Mouse (Mus musculus) myocyte (in vitro differentiated cells): ENCODE measurements at regions not wholly inside any gene's neighbourhood (a gene's known extent, or its start where the extent isn't known, plus 50 kb on each side); places are given as distances from the start of the nearest gene placed in this dataset.

ENCODE experiments used
- CEBPB ChIP-seq: IDR thresholded peaks from 2 replicates; pipeline ENCODE4 v1.6.1; 2011; ENCODE audit warnings: mild to moderate bottlenecking, moderate library complexity; ENCODE audit not compliant: poor library complexity, insufficient read depth, severe bottlenecking
- E2F4 ChIP-seq: IDR thresholded peaks from one replicate; pipeline ENCODE4 v1.6.1; 2011; ENCODE audit warnings: mild to moderate bottlenecking, control low read depth, moderate library complexity; ENCODE audit not compliant: insufficient read depth
- MAX ChIP-seq: IDR thresholded peaks from one replicate; pipeline ENCODE4 v1.6.1; 2011; ENCODE audit warnings: low read depth, mild to moderate bottlenecking, control low read depth
- MYOD1 ChIP-seq, 3 experiments: IDR thresholded peaks; one replicate each; pipeline ENCODE4 v1.6.1; 2011; ENCODE audit warnings: control low read depth in 2 of 3, low read depth in 2 of 3, mild to moderate bottlenecking in 2 of 3, moderate library complexity in 1 of 3; ENCODE audit not compliant: insufficient read length in 2 of 3, control insufficient read depth in 1 of 3
- MYOG ChIP-seq, 3 experiments: IDR thresholded peaks; one replicate each; pipeline ENCODE4 v1.6.1; 2011; ENCODE audit warnings: control low read depth in 2 of 3, low read depth in 2 of 3, mild to moderate bottlenecking in 2 of 3; ENCODE audit not compliant: insufficient read length in 2 of 3, control insufficient read depth in 1 of 3, insufficient read depth in 1 of 3
- POLR2A ChIP-seq: IDR thresholded peaks from one replicate; pipeline ENCODE4 v1.6.1; 2011; ENCODE audit warnings: low read depth, mild to moderate bottlenecking, control low read depth, moderate library complexity; ENCODE audit not compliant: insufficient read length
- POLR2AphosphoS2 ChIP-seq: IDR thresholded peaks from one replicate; pipeline ENCODE4 v1.6.1; 2011; ENCODE audit warnings: low read depth, control low read depth; ENCODE audit not compliant: insufficient read length
- REST ChIP-seq: IDR thresholded peaks from one replicate; pipeline ENCODE4 v1.6.1; 2011; ENCODE audit warnings: mild to moderate bottlenecking, control low read depth, moderate library complexity; ENCODE audit not compliant: insufficient read depth, insufficient read length
- SRF ChIP-seq: IDR thresholded peaks from one replicate; pipeline ENCODE4 v1.6.1; 2011; ENCODE audit warnings: low read depth; ENCODE audit not compliant: control insufficient read depth, insufficient read length
- TCF12 ChIP-seq: IDR thresholded peaks from one replicate; pipeline ENCODE4 v1.6.1; 2011; ENCODE audit warnings: mild to moderate bottlenecking, control low read depth; ENCODE audit not compliant: poor library complexity, insufficient read depth, severe bottlenecking
- TCF3 ChIP-seq: IDR thresholded peaks from one replicate; pipeline ENCODE4 v1.6.1; 2011; ENCODE audit warnings: low read depth, control low read depth; ENCODE audit not compliant: insufficient read length
- USF1 ChIP-seq: IDR thresholded peaks from one replicate; pipeline ENCODE4 v1.6.1; 2011; ENCODE audit warnings: low read depth, mild to moderate bottlenecking, control low read depth, moderate library complexity

DNA sequence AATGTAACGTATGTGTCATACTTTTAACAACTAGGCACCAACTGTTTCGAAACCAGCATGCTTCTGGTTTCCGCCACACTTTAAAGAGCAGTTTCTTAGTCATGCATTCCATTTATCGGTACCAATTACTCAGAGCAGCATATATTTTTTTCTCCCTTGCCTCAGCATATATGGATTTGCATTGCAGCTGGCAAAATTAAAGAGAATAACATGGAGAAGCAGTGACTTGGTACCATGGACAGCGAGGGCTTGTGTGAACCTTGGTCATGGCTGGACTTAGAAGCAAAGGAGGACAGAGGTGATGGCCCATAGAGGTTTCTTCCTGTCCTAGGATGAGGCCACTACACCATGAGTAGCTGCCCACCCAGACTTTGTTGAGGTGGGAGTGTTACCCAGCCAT is 72.2 kb upstream of the Nxpe4 start:
- TF ChIP-seq MAX (no peak), E2F4 (no peak), POLR2A (no peak), USF1 (no peak), TCF3 (no peak), TCF12 (no peak), MYOG (IDR thresholded peaks at IDR 0.05; ENCODE audit: control insufficient read depth in 1 of 3, insufficient read depth in 1 of 3, insufficient read length in 2 of 3, low read depth in 2 of 3) (no peak), MYOD1 (IDR thresholded peaks at IDR 0.05; ENCODE audit: control insufficient read depth in 1 of 3, insufficient read length in 2 of 3, low read depth in 2 of 3) (no peak), REST (peak; percentile 45), SRF (no peak), POLR2AphosphoS2 (no peak), CEBPB (no peak)
